ENCODE assay signal across 13 mouse cellular contexts in the genomic region with DNA sequence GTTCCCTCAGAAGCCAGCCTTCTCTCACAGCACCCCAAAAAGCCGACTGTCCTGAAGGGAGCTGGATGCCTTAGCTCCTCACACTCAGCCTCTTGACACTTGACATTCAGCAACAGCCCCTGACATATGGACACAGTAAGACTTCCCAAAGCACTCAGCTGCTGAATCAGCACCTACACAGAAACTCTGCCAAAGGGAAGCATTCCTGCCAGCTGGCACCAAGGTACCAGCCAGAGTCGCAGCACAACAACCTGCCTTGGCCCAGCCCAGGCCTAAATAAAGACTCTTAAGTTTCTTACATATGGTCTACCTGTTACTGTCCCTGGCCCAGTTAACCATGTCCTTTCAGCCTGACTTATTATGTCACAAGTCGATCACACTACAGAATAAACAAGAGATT. TPM values are rescaled to one million over a fixed set of nuclear protein-coding genes. Genes with fewer than 3 reads are reported as not detected.
DNase-seq lines count a peak whose midpoint lies in the region; ATAC-seq and TF ChIP-seq lines count a peak whose summit lies in the region.
"Had no signal": no experiment of that assay in that cellular context is flagged by ENCODE, and none has a peak within 500 bp of the region (broad histone marks: within the 10 kb centered on the region; RNA-seq: fewer than 3 reads in every experiment).

No protein-coding gene starts in this region.

- DNase-seq in adrenal gland, postnatal 14 days: peak; percentile 74
- no peak for DNase-seq in adrenal gland, postnatal 4 days (ENCODE audit: low spot score in 2 of 2)
- peak; percentile 77 to 81 for DNase-seq in kidney, adult 8-10 months
- DNase-seq in kidney, postnatal 4 days: no peak
- DNase-seq in cerebellum, adult 9-10 months: peak; percentile 97
- peak; percentile 82 for DNase-seq in kidney, adult 9 months
- DNase-seq in urinary bladder, adult 2 months (ENCODE audit: low spot score): no peak
- DNase-seq in forebrain, postnatal 0 days: no peak
- DNase-seq: lung, embryonic 14.5 days; right cerebral cortex, postnatal 4 days; thymus, adult 2 months had no signal

- peaks cover 80% of the 10 kb centered on the region for H3K36me3 ChIP-seq in forebrain, postnatal 0 days (ENCODE audit: insufficient read depth)

- no peak for TF ChIP-seq CTCF in forebrain, postnatal 0 days (IDR thresholded peaks at IDR 0.05; ENCODE audit: low read depth)

- no peaks in the 10 kb centered on the region for H3K4me1 ChIP-seq in forebrain, postnatal 0 days (ENCODE audit: insufficient read depth)
- H3K4me1 ChIP-seq: forebrain, embryonic 15.5 days had no signal

- H3K9me3 ChIP-seq in forebrain, postnatal 0 days (ENCODE audit: low read length): no peaks in the 10 kb centered on the region
- H3K9me3 ChIP-seq: forebrain, embryonic 15.5 days had no signal

- ATAC-seq in forebrain, postnatal 0 days: no peak
- ATAC-seq: forebrain, embryonic 15.5 days had no signal

- H3K4me3 ChIP-seq in forebrain, postnatal 0 days (ENCODE audit: low read depth, low read length): no peak overlapping the region
- H3K4me3 ChIP-seq: forebrain, embryonic 15.5 days had no signal

- no peak overlapping the region for H3K9ac ChIP-seq in forebrain, postnatal 0 days
- H3K9ac ChIP-seq: forebrain, embryonic 15.5 days; lung, embryonic 14.5 days had no signal

- H3K27me3 ChIP-seq in forebrain, postnatal 0 days (ENCODE audit: insufficient read depth, low read length): no peaks in the 10 kb centered on the region
- H3K27me3 ChIP-seq: forebrain, embryonic 15.5 days had no signal

- WGBS in forebrain, postnatal 0 days: 71% methylated on average over 3 of the region's 3 CpGs

- H3K27ac ChIP-seq in forebrain, postnatal 0 days (ENCODE audit: low read depth, low read length): no peak overlapping the region
- H3K27ac ChIP-seq: forebrain, embryonic 15.5 days had no signal

- no peak overlapping the region for H3K4me2 ChIP-seq in forebrain, postnatal 0 days (ENCODE audit: low read depth)
- H3K4me2 ChIP-seq: forebrain, embryonic 15.5 days; lung, embryonic 14.5 days; midbrain, embryonic 11.5 days had no signal

RNA-seq across cellular contexts. Expression of a gene that starts 8.4 kb away (rescaled TPM):
- total RNA-seq in adrenal gland, postnatal 14 days (2021): 123 and 131 TPM in 2 replicates
- total RNA-seq in adrenal gland, postnatal 4 days (2021): 10 to 100 TPM; 78.0 to 89.7 TPM
- 101 and 105 TPM in 2 replicates for polyA plus RNA-seq in urinary bladder, adult 2 months (2012; rRNA removed)
- total RNA-seq in forebrain, postnatal 0 days (2014; rRNA removed): 184 and 216 TPM in 2 replicates
- 235 and 263 TPM in 2 replicates for polyA plus RNA-seq in forebrain, postnatal 0 days (2015; fragmentation: Nextera tagmentation; extraction: Ambion mirVana)

RNA-seq across cellular contexts. Expression of a gene that starts 18.0 kb away (rescaled TPM):
- total RNA-seq in adrenal gland, postnatal 14 days (2021): 25.2 and 31.1 TPM in 2 replicates
- total RNA-seq in adrenal gland, postnatal 4 days (2021): 10 to 100 TPM; 43.9 to 44.2 TPM
- polyA plus RNA-seq in urinary bladder, adult 2 months (2012; rRNA removed): 28.7 and 39.4 TPM in 2 replicates
- 123 and 163 TPM in 2 replicates for total RNA-seq in forebrain, postnatal 0 days (2014; rRNA removed)
- polyA plus RNA-seq in forebrain, postnatal 0 days (2015; fragmentation: Nextera tagmentation; extraction: Ambion mirVana): 58.3 and 69.5 TPM in 2 replicates

RNA-seq across cellular contexts. Expression of a gene that starts 33.1 kb away (rescaled TPM):
- total RNA-seq in adrenal gland, postnatal 14 days (2021): 56.0 and 60.9 TPM in 2 replicates
- total RNA-seq in adrenal gland, postnatal 4 days (2021): 10 to 100 TPM; 40.0 to 41.7 TPM
- 26.1 and 29.7 TPM in 2 replicates for polyA plus RNA-seq in urinary bladder, adult 2 months (2012; rRNA removed)
- total RNA-seq in forebrain, postnatal 0 days (2014; rRNA removed): 37.5 and 44.6 TPM in 2 replicates
- polyA plus RNA-seq in forebrain, postnatal 0 days (2015; fragmentation: Nextera tagmentation; extraction: Ambion mirVana): 58.0 and 64.6 TPM in 2 replicates

RNA-seq across cellular contexts. Expression of a gene that starts 33.2 kb away (rescaled TPM):
- 260 and 265 TPM in 2 replicates for total RNA-seq in adrenal gland, postnatal 14 days (2021)
- total RNA-seq in adrenal gland, postnatal 4 days (2021): 100 to 1,000 TPM; 193 to 204 TPM
- 165 and 194 TPM in 2 replicates for polyA plus RNA-seq in urinary bladder, adult 2 months (2012; rRNA removed)
- total RNA-seq in forebrain, postnatal 0 days (2014; rRNA removed): 110 and 148 TPM in 2 replicates
- polyA plus RNA-seq in forebrain, postnatal 0 days (2015; fragmentation: Nextera tagmentation; extraction: Ambion mirVana): 326 and 343 TPM in 2 replicates

RNA-seq across cellular contexts. Expression of a gene that starts 53.2 kb away (rescaled TPM):
- total RNA-seq in adrenal gland, postnatal 14 days (2021): 12.2 and 12.7 TPM in 2 replicates
- total RNA-seq in adrenal gland, postnatal 4 days (2021): 10 to 100 TPM; 11.7 to 12.5 TPM
- polyA plus RNA-seq in urinary bladder, adult 2 months (2012; rRNA removed): 5.4 and 5.8 TPM in 2 replicates
- 21.2 and 21.7 TPM in 2 replicates for total RNA-seq in forebrain, postnatal 0 days (2014; rRNA removed)
- polyA plus RNA-seq in forebrain, postnatal 0 days (2015; fragmentation: Nextera tagmentation; extraction: Ambion mirVana): 7.4 and 9.1 TPM in 2 replicates

Comparison
In these comparisons a context has a peak if more than half of its experiments do, and no peak if none do; other contexts are left out.
1. DNase-seq: peak in adrenal gland, postnatal 14 days (single experiment), kidney, adult 8-10 months (2 of 2), cerebellum, adult 9-10 months (single experiment) and kidney, adult 9 months (single experiment); none in adrenal gland, postnatal 4 days (0 of 2), kidney, postnatal 4 days (0 of 2), urinary bladder, adult 2 months (single experiment) and forebrain, postnatal 0 days (single experiment).